Mouse (Mus musculus) left cerebral cortex, adult 18-20 months (tissue): Measurements from ENCODE around the gene Gm6890. TPM values are rescaled to one million over a fixed set of nuclear protein-coding genes. Genes with fewer than 3 reads are reported as not detected.
"Not testable (repeated sequence)": the region's sequence is repeated elsewhere in the genome, so short reads cannot be mapped to it uniquely, and the experiment has no call there.

Experiments used
- DNase-seq, 2 experiments: peaks; one replicate each; pipeline ENCODE4 v3.0.0; 2021 to 2022; ENCODE audit warnings: low spot score in 2 of 2, mixed read lengths in 1 of 2
- long read RNA-seq, 2 experiments: library from polyadenylated mRNA; stranded (forward); transcript quantifications; one replicate each; pipeline ENCODE4 v2.0.0; 2021
- total RNA-seq, 2 experiments: library from RNA; stranded (reverse); gene quantifications; 2 replicates each; pipeline ENCODE4 v1.2.3; 2021

The Gm6890 gene
- total RNA-seq, result not detected
- long read RNA-seq, experiment 1, result 0 reads
- long read RNA-seq, experiment 2, result 0 reads

DNA sequence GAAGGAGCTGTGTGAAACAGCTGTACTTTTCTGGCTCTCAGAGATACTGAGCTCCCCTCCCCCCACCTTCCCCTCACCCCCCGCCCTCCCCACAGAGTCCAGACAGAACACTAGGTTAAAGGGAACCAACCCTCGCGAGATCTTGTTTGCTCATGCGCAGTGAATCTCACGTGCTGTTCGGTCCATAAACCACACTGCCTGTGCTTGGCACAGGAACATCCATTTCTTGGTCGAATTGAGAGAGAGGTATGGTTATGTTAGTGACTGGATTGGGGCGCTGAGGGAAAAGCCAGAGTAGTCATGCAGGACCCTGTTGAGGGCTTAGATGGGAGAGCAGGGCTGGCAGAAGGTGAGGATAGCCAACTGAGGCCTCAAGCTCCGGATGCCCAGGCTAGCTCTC is at the start of gene Gm6890:
Gene Gm6890, plus strand, starts transcription at position 301 of the 400 bp plus-strand sequence.
- not testable (repeated sequence) for DNase-seq

DNA sequence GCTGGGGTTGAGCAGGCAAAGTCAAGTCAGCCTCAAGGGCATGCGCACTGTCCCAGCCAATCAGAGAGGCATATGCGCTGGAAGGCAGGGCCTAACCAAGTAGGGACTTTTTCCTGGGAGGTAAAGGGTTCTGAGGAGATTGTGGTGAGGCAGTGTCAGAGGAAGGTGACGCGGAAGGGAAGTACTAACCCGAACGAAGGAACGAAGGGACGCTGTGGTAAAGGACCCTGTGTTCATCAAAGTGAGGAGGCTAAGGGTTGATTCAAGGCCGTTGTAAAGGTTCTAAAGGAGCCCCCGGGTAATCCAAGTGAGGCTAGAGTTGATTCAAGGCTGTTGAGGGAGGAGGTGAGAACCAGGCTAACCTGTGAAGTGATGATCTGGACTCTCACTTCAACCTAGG is 14.5 kb upstream of the Gm6890 start:
- DNase-seq, result not testable (repeated sequence)

DNA sequence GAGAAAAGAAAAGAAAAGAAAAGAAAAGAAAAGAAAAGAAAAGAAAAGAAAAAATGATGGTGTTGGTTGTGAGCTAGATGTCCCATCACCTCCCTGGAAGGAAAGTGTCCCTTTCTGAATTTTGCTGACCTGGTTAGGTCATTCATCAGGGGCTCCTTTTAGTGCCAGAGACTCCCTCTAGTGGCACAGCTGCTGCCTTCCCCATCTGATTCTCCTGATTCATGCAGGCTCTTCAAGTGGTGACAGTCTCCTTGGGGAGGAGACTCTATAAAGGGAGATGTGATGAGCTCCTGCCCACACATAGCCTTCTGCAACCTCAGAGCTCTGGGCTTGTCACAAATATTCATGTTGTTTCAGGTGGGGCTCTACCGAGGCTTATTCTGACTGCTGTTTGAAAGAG is 30.0 kb downstream of the Gm6890 start:
- peak in 1 of 2 experiments; percentile 4 for DNase-seq

Other genes with a start within 250 kb of the Gm6890 start
- not detected for gene Olfr1326-ps1, start 166.0 kb upstream of the Gm6890 start, total RNA-seq
- gene Olfr1325, start 148.2 kb upstream of the Gm6890 start, total RNA-seq, result not detected
- under 1 TPM in 1 of 2 experiments, not detected in 1; 0.65 TPM for gene Gm5640, start 95.3 kb upstream of the Gm6890 start, total RNA-seq
- under 1 TPM in 1 of 2 experiments, not detected in 1; 0.33 TPM for gene Gm5936, start 96.3 kb downstream of the Gm6890 start, total RNA-seq